ENCODE assay signal across 22 mouse cellular contexts in genomic region chr8:108888924-108889323, GRCm38 (mm10).
A peak's percentile ranks its signal among the peaks of the same experiment; 100 is the strongest.
DNase-seq lines count a peak whose midpoint lies in the region; ATAC-seq and TF ChIP-seq lines count a peak whose summit lies in the region.
"Had no signal": no experiment of that assay in that cellular context is flagged by ENCODE, and none has a peak within 500 bp of the region (broad histone marks: within the 10 kb centered on the region; RNA-seq: fewer than 3 reads in every experiment).

No protein-coding gene starts in this region.

- ATAC-seq in hindbrain, embryonic 12.5 days (ENCODE audit: low FRiP score) = no peak
- no peak for ATAC-seq in midbrain, embryonic 15.5 days (replicated peaks)
- ATAC-seq: inflammation-experienced regulatory T-cells, adult 6 months had no signal

- H3K27ac ChIP-seq in hindbrain, embryonic 12.5 days = peak overlapping the region; percentile 71
- no peak overlapping the region for H3K27ac ChIP-seq in hindbrain, embryonic 10.5 days
- H3K27ac ChIP-seq in limb, embryonic 10.5 days = 0 out of 2 replicates have a peak overlapping the region, but pooled peaks have one; percentile 47
- H3K27ac ChIP-seq in midbrain, embryonic 15.5 days = peak overlapping the region; percentile 74
- H3K27ac ChIP-seq: embryonic facial prominence, embryonic 13.5 days; liver, embryonic 14.5 days; lung, embryonic 15.5 days; macrophage had no signal

- H3K36me3 ChIP-seq in hindbrain, embryonic 12.5 days = no peaks in the 10 kb centered on the region
- H3K36me3 ChIP-seq in hindbrain, embryonic 10.5 days = peaks cover 5% of the 10 kb centered on the region; the same call in 1 of the 2 replicates
- H3K36me3 ChIP-seq in limb, embryonic 10.5 days = peaks cover 6% of the 10 kb centered on the region
- no peaks in the 10 kb centered on the region; the same call in 1 of the 2 replicates for H3K36me3 ChIP-seq in midbrain, embryonic 15.5 days (replicated peaks)
- H3K36me3 ChIP-seq: heart, embryonic 12.5 days; lung, embryonic 15.5 days had no signal

- WGBS in hindbrain, embryonic 12.5 days = 69% methylated on average over 4 of the region's 4 CpGs
- 63% methylated on average over 4 of the region's 4 CpGs for WGBS in hindbrain, embryonic 10.5 days
- WGBS in limb, embryonic 10.5 days = 43% methylated on average over 4 of the region's 4 CpGs
- 18% methylated on average over 4 of the region's 4 CpGs for WGBS in midbrain, embryonic 15.5 days

- no peaks in the 10 kb centered on the region for H3K9me3 ChIP-seq in hindbrain, embryonic 12.5 days (replicated peaks)
- no peaks in the 10 kb centered on the region for H3K9me3 ChIP-seq in hindbrain, embryonic 10.5 days
- no peaks in the 10 kb centered on the region for H3K9me3 ChIP-seq in limb, embryonic 10.5 days (replicated peaks)
- no peaks in the 10 kb centered on the region for H3K9me3 ChIP-seq in midbrain, embryonic 15.5 days
- H3K9me3 ChIP-seq: embryonic facial prominence, embryonic 13.5 days; heart, embryonic 12.5 days; limb, embryonic 13.5 days; lung, embryonic 15.5 days had no signal

- no peak for TF ChIP-seq CTCF in brain, embryonic 14.5 days (IDR thresholded peaks at IDR 0.05; ENCODE audit: borderline replicate concordance, extremely low read depth, insufficient read depth, insufficient read length)

- H3K27me3 ChIP-seq in hindbrain, embryonic 12.5 days = no peaks in the 10 kb centered on the region
- no peaks in the 10 kb centered on the region; the same call in 1 of the 2 replicates for H3K27me3 ChIP-seq in hindbrain, embryonic 10.5 days (ENCODE audit: insufficient read depth, poor library complexity, severe bottlenecking)
- H3K27me3 ChIP-seq in limb, embryonic 10.5 days (ENCODE audit: low read depth, poor library complexity, severe bottlenecking) = no peaks in the 10 kb centered on the region
- H3K27me3 ChIP-seq in midbrain, embryonic 15.5 days (replicated peaks) = no peaks in the 10 kb centered on the region
- H3K27me3 ChIP-seq: embryonic facial prominence, embryonic 13.5 days; heart, embryonic 12.5 days; limb, embryonic 13.5 days; lung, embryonic 15.5 days had no signal

- no peak for DNase-seq in hindbrain, embryonic 10.5 days (ENCODE audit: low spot score)
- peak; percentile 55 for DNase-seq in brain, embryonic 14.5 days (ENCODE audit: low read depth)
- no peak for DNase-seq in limb, embryonic 10.5 days (ENCODE audit: low spot score)
- no peak for DNase-seq in adrenal gland, adult 18-20 months (ENCODE audit: low spot score in 2 of 2)
- DNase-seq in layer of hippocampus, adult 9-11 months = no peak
- no peak for DNase-seq in urinary bladder, postnatal 36 days (ENCODE audit: low spot score in 2 of 2)
- DNase-seq: B cell, adult 2 months; cerebellum, adult 9-11 months; gastrocnemius, postnatal 10 days; heart, adult 11 months; heart, postnatal 14 days; kidney, postnatal 4 days; right cerebral cortex, postnatal 25 days had no signal

- H3K4me2 ChIP-seq in hindbrain, embryonic 12.5 days (replicated peaks) = no peak overlapping the region
- no peak overlapping the region for H3K4me2 ChIP-seq in midbrain, embryonic 15.5 days
- H3K4me2 ChIP-seq: embryonic facial prominence, embryonic 13.5 days; heart, embryonic 12.5 days; limb, embryonic 13.5 days; lung, embryonic 15.5 days had no signal

- no peak overlapping the region for H3K4me3 ChIP-seq in hindbrain, embryonic 12.5 days
- H3K4me3 ChIP-seq in hindbrain, embryonic 10.5 days = no peak overlapping the region
- peak overlapping the region; percentile 11; the same call in 1 of the 2 replicates for H3K4me3 ChIP-seq in limb, embryonic 10.5 days
- no peak overlapping the region for H3K4me3 ChIP-seq in midbrain, embryonic 15.5 days
- H3K4me3 ChIP-seq: embryonic facial prominence, embryonic 13.5 days; heart, embryonic 12.5 days; limb, embryonic 13.5 days; lung, embryonic 15.5 days had no signal

- peaks cover 54% of the 10 kb centered on the region for H3K4me1 ChIP-seq in hindbrain, embryonic 12.5 days
- peaks cover 57% of the 10 kb centered on the region for H3K4me1 ChIP-seq in hindbrain, embryonic 10.5 days (replicated peaks)
- peaks cover 65% of the 10 kb centered on the region for H3K4me1 ChIP-seq in limb, embryonic 10.5 days
- peaks cover 57% of the 10 kb centered on the region for H3K4me1 ChIP-seq in midbrain, embryonic 15.5 days

- H3K9ac ChIP-seq in hindbrain, embryonic 12.5 days = no peak overlapping the region
- H3K9ac ChIP-seq in midbrain, embryonic 15.5 days = no peak overlapping the region
- H3K9ac ChIP-seq: embryonic facial prominence, embryonic 13.5 days; heart, embryonic 12.5 days; limb, embryonic 13.5 days; liver, embryonic 14.5 days; lung, embryonic 15.5 days had no signal

- no peak for TF ChIP-seq POLR2A in brain, embryonic 14.5 days (IDR thresholded peaks at IDR 0.05; ENCODE audit: borderline replicate concordance, extremely low read depth, insufficient read depth, insufficient read length, poor library complexity, severe bottlenecking)
